Mouse (Mus musculus) limb, embryonic 13.5 days (tissue): ENCODE results near the gene Per2. TPM values are rescaled to one million over a fixed set of nuclear protein-coding genes. Genes with fewer than 3 reads are reported as not detected.

Experiments used
- ATAC-seq: fragments of 200-750 bp; cut with Nextera tagmentation; 2 replicates; pipeline ENCODE4 v1.8.0; 2017; ENCODE audit warnings: low read depth, moderate number of reproducible peaks, moderate TSS enrichment; ENCODE audit not compliant: low FRiP score
- H3K27ac ChIP-seq: fragments of 300-500 bp; sonication (generic); 2 replicates; pipeline ENCODE4 v1.5.1; 2015; ENCODE audit warnings: inconsistent platforms, mild to moderate bottlenecking, moderate library complexity
- H3K27me3 ChIP-seq: fragments of 300-500 bp; sonication (generic); 2 replicates; pipeline ENCODE4 v1.6.1; 2015; ENCODE audit warnings: mild to moderate bottlenecking, inconsistent platforms
- H3K36me3 ChIP-seq: fragments of 300-500 bp; sonication (generic); 2 replicates; pipeline ENCODE4 v1.6.1; 2015; ENCODE audit warnings: inconsistent platforms, mild to moderate bottlenecking, moderate library complexity
- H3K4me1 ChIP-seq: fragments of 300-500 bp; sonication (generic); 2 replicates; pipeline ENCODE4 v1.6.1; 2015; ENCODE audit warnings: inconsistent platforms
- H3K4me2 ChIP-seq: fragments of 300-500 bp; sonication (generic); replicated peaks from 2 replicates; pipeline ENCODE4 v1.6.1; 2015; ENCODE audit warnings: inconsistent platforms, mild to moderate bottlenecking, moderate library complexity
- H3K4me3 ChIP-seq: fragments of 300-500 bp; sonication (generic); 2 replicates; pipeline ENCODE4 v1.5.1; 2015; ENCODE audit warnings: moderate library complexity, mild to moderate bottlenecking, inconsistent platforms
- H3K9ac ChIP-seq: fragments of 300-500 bp; sonication (generic); 2 replicates; pipeline ENCODE4 v1.6.1; 2015; ENCODE audit warnings: mild to moderate bottlenecking, inconsistent platforms
- H3K9me3 ChIP-seq: fragments of 300-500 bp; sonication (generic); 2 replicates; pipeline ENCODE4 v1.6.1; 2016; ENCODE audit warnings: inconsistent platforms
- WGBS: fragments of 180-500 bp; shearing (Covaris S2); methylation state at CpG from one replicate; pipeline ENCODE4 v1.1.7; 2015; 5-methylcytosine and 5-hydroxymethylcytosine counted together
- polyA plus RNA-seq: library from polyadenylated mRNA; unstranded; fragments of >200 nt; fragmentation: Nextera tagmentation; extraction: Ambion mirVana; gene quantifications from 2 replicates; pipeline ENCODE4 v1.2.1, GENCODE M21; 2015

Per2 gene
- polyA plus RNA-seq, 1 experiment from 2014 or later = 3.3 TPM

- H3K4me1 ChIP-seq = peaks cover 17% of the 10 kb centered on the region
- ATAC-seq = peak; percentile 30; the same call in 1 of the 2 replicates
- peak within 1 kb of the TSS; percentile 93 for H3K4me2 ChIP-seq
- no peak within 1 kb of the TSS for H3K27ac ChIP-seq
- peak within 1 kb of the TSS; percentile 53 for H3K4me3 ChIP-seq
- under 1% methylated on average over 68 of the region's 68 CpGs for WGBS
- H3K27me3 ChIP-seq = peaks cover 15% of the 10 kb centered on the region; the same call in 1 of the 2 replicates
- H3K36me3 ChIP-seq = peaks cover 18% of the 10 kb centered on the region
- no peaks in the 10 kb centered on the region for H3K9me3 ChIP-seq
- H3K9ac ChIP-seq = peak within 1 kb of the TSS; percentile 73
These were observed 92.7 kb downstream of the Per2 start, which contains the start of gene Erfe for GRCm38 (mm10) chr1:91366215-91367108. Erfe (plus strand) TSS chr1:91366430.

Other genes with a start within 250 kb of the Per2 start
- 62.7 and 68.1 TPM in 2 replicates for gene Ube2f, start 209.0 kb downstream of the Per2 start, polyA plus RNA-seq
- 11.9 and 14.0 TPM in 2 replicates for gene Scly, start 161.0 kb downstream of the Per2 start, polyA plus RNA-seq
- 0.04 and 0.05 TPM in 2 replicates for gene Espnl, start 137.2 kb downstream of the Per2 start, polyA plus RNA-seq
- 1.6 and 1.8 TPM in 2 replicates for gene Klhl30, start 108.3 kb downstream of the Per2 start, polyA plus RNA-seq
- 2.0 and 2.1 TPM in 2 replicates for gene Erfe, start 92.9 kb downstream of the Per2 start, polyA plus RNA-seq
- gene Ilkap, start 60.5 kb downstream of the Per2 start, polyA plus RNA-seq = 163 and 172 TPM in 2 replicates
- gene Hes6, start 45.3 kb downstream of the Per2 start, polyA plus RNA-seq = 114 and 117 TPM in 2 replicates
- gene Traf3ip1, start 35.3 kb upstream of the Per2 start, polyA plus RNA-seq = 9.6 and 10.0 TPM in 2 replicates
- gene Asb1, start 81.2 kb upstream of the Per2 start, polyA plus RNA-seq = 5.5 and 6.3 TPM in 2 replicates